Mouse (Mus musculus): ENCODE data around the gene Mrpl20. TPM values are rescaled to one million over a fixed set of nuclear protein-coding genes. Genes with fewer than 3 reads are reported as not detected.

Mrpl20 gene
- total and polyA plus RNA-seq, 3 experiments: 336 to 346 TPM; not detected in 1

DNA sequence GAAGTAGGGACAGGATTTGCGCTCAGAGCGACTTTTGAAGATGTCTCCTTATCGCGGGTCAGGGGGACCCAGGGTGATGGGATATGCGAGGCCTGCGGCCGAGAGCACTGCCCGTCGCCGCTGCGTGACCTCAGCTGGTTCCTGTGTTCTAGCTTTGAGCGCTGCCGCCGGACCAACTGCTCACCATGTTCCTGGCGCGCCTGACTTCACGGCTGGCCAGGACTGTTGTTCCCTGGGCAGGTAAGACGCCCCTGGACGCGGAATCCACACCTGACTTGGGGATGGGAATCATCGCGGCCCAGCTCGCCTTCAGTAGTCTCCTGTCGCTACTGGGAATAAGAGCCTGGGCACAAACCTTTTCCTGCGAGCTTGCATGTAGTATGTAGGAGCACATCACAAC lies 29.2 kb downstream of the Mrpl20 start:
- TF ChIP-seq EP300 (IDR thresholded peaks at IDR 0.05; ENCODE audit: low read depth in 1 of 2, low read length in 2 of 2) (no peak), GABPA (IDR thresholded peaks at IDR 0.05; ENCODE audit: low read depth, low read length) (no peak), CTCF (IDR thresholded peaks at IDR 0.05 in 2 of 3, conservative IDR thresholded peaks at IDR 0.05 in 1 of 3; ENCODE audit: control insufficient read depth in 1 of 3, insufficient read depth in 1 of 3, low read depth in 2 of 3, low read length in 3 of 3, poor library complexity in 1 of 3, severe bottlenecking in 1 of 3) (no peak), MYB (IDR thresholded peaks at IDR 0.05; ENCODE audit: low read depth, low read length) (no peak), MYC (IDR thresholded peaks at IDR 0.05; ENCODE audit: low read depth, low read length) (no peak), ZMIZ1 (IDR thresholded peaks at IDR 0.05; ENCODE audit: low read depth, low read length) (no peak), POLR2AphosphoS5 (IDR thresholded peaks at IDR 0.05; ENCODE audit: borderline replicate concordance, low read depth, low read length) (no peak), CHD1 (IDR thresholded peaks at IDR 0.05; ENCODE audit: low read depth, low read length) (no peak), ZNF384 (IDR thresholded peaks at IDR 0.05; ENCODE audit: low read depth, low read length) (no peak), UBTF (IDR thresholded peaks at IDR 0.05; ENCODE audit: borderline replicate concordance, insufficient read depth, low read depth, low read length) (no peak), HCFC1 (IDR thresholded peaks at IDR 0.05; ENCODE audit: low read depth, low read length) (no peak)
- H3K4me3 ChIP-seq (ENCODE audit: control insufficient read depth in 1 of 2, insufficient read depth in 1 of 2, low read depth in 2 of 2, low read length in 2 of 2): peak overlapping the region; percentile 69 to 90
- H3K79me2 ChIP-seq (ENCODE audit: control insufficient read depth, insufficient read depth, low read length, poor library complexity): peaks cover 15% of the 10 kb centered on the region
- no peaks in the 10 kb centered on the region for H3K9me3 ChIP-seq (replicated peaks; ENCODE audit: insufficient read depth, low read length)
- H3K27me3 ChIP-seq (ENCODE audit: control insufficient read depth in 1 of 2, insufficient read depth in 2 of 2, low read length in 2 of 2): no peaks in the 10 kb centered on the region
- no peak for DNase-seq (ENCODE audit: low read depth, low spot score)
- H3K9ac ChIP-seq (ENCODE audit: control insufficient read depth, low read depth, low read length, poor library complexity, severe bottlenecking): peak overlapping the region; percentile 88
- peak overlapping the region; percentile 71 for H3K27ac ChIP-seq (ENCODE audit: control insufficient read depth, low read depth, low read length)
- H3K36me3 ChIP-seq (ENCODE audit: control insufficient read depth in 1 of 2, insufficient read depth in 2 of 2, low read length in 2 of 2): peaks cover 0 to 7% of the 10 kb centered on the region in 2 experiments; a peak in 2 of 4 replicates
- peaks cover 0 to 10% of the 10 kb centered on the region in 2 experiments; a peak in 1 of 4 replicates for H3K4me1 ChIP-seq (ENCODE audit: control insufficient read depth in 1 of 2, insufficient read depth in 2 of 2, low read length in 2 of 2)

DNA sequence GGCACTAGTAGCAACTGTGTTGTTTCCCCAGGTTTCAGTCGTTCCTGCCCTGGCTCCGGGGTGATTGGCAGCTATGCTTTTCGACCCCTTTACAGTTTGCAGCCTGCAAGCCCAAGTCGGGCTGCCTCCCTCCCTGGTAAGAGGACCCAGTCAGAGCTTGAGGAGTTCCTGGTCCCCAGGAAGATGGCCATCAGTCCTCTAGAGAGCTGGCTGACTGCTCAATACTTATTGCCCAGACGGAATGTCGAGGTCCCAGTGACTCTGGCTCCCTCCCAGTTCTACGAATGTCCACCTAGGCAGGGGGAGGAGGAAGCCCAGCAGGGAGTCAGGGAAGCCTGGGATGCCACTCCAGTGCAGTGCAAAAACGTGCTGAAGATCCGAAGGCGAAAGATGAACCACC lies 29.6 kb downstream of the Mrpl20 start:
- no peak for DNase-seq (ENCODE audit: low read depth, low spot score)
- Histone ChIP-seq H3K9ac (ENCODE audit: control insufficient read depth, low read depth, low read length, poor library complexity, severe bottlenecking) (peak overlapping the region; percentile 88), H3K27ac (ENCODE audit: control insufficient read depth, low read depth, low read length) (no peak overlapping the region), H3K27me3 (ENCODE audit: control insufficient read depth in 1 of 2, insufficient read depth in 2 of 2, low read length in 2 of 2) (no peaks in the 10 kb centered on the region), H3K4me1 (ENCODE audit: control insufficient read depth in 1 of 2, insufficient read depth in 2 of 2, low read length in 2 of 2) (peaks cover 0 to 10% of the 10 kb centered on the region in 2 experiments; a peak in 1 of 4 replicates), H3K9me3 (replicated peaks; ENCODE audit: insufficient read depth, low read length) (no peaks in the 10 kb centered on the region), H3K4me3 (ENCODE audit: control insufficient read depth in 1 of 2, insufficient read depth in 1 of 2, low read depth in 2 of 2, low read length in 2 of 2) (peak overlapping the region; percentile 69 to 90), H3K36me3 (ENCODE audit: control insufficient read depth in 1 of 2, insufficient read depth in 2 of 2, low read length in 2 of 2) (peaks cover 0 to 7% of the 10 kb centered on the region in 2 experiments; a peak in 2 of 4 replicates), H3K79me2 (ENCODE audit: control insufficient read depth, insufficient read depth, low read length, poor library complexity) (peaks cover 15% of the 10 kb centered on the region)
- TF ChIP-seq POLR2A (IDR thresholded peaks at IDR 0.05; ENCODE audit: control insufficient read depth in 1 of 2, insufficient read depth in 1 of 2, low read depth in 1 of 2, low read length in 2 of 2, poor library complexity in 1 of 2) (0 out of 4 replicates have a peak, but pooled peaks of 1 of the 2 experiments have one; percentile 4), MEF2A (IDR thresholded peaks at IDR 0.05; ENCODE audit: extremely low read depth, insufficient replicate concordance, low read depth, low read length, poor library complexity, severe bottlenecking) (no peak)

DNA sequence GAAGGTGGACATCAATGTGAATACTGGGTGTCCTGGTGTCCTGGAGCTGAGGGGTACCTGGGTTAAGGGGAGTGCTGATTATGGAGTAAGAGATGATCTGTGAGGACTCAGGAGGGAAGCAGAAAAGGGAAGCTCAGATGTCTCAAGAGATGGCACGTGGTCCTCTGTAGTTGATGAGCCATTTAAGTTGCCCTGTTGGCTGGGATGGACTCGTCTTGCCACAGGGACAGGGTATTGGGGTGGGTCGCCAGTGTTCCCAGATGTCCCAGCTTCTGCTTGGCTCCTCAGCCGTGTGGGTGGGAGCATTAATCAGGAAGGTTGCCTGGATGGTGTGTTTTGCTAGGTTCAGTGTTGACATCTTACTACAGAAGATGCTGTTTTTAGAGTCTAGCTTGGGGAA lies 30.6 kb downstream of the Mrpl20 start:
- no peak for TF ChIP-seq EP300 (IDR thresholded peaks at IDR 0.05; ENCODE audit: low read depth in 1 of 2, low read length in 2 of 2)
- TF ChIP-seq POLR2AphosphoS2 (IDR thresholded peaks at IDR 0.05; ENCODE audit: low read length): no peak
- TF ChIP-seq GATA1 (IDR thresholded peaks at IDR 0.05; ENCODE audit: low read depth, low read length): no peak
- TF ChIP-seq ELF1 (IDR thresholded peaks at IDR 0.05; ENCODE audit: low read depth, low read length): no peak
- TF ChIP-seq ZC3H11A (IDR thresholded peaks at IDR 0.05; ENCODE audit: low read depth, low read length): no peak
- TF ChIP-seq ZMIZ1 (IDR thresholded peaks at IDR 0.05; ENCODE audit: low read depth, low read length): no peak
- no peak for TF ChIP-seq TBP (IDR thresholded peaks at IDR 0.05; ENCODE audit: low read depth, low read length)
- TF ChIP-seq NRF1 (IDR thresholded peaks at IDR 0.05; ENCODE audit: insufficient read depth, low read depth, low read length, poor library complexity, severe bottlenecking): no peak
- Histone ChIP-seq H3K4me3 (ENCODE audit: control insufficient read depth in 1 of 2, insufficient read depth in 1 of 2, low read depth in 2 of 2, low read length in 2 of 2) (no peak overlapping the region), H3K4me1 (ENCODE audit: control insufficient read depth in 1 of 2, insufficient read depth in 2 of 2, low read length in 2 of 2) (peaks cover 0 to 10% of the 10 kb centered on the region in 2 experiments; a peak in 1 of 4 replicates), H3K9me3 (replicated peaks; ENCODE audit: insufficient read depth, low read length) (no peaks in the 10 kb centered on the region), H3K9ac (ENCODE audit: control insufficient read depth, low read depth, low read length, poor library complexity, severe bottlenecking) (no peak overlapping the region), H3K27me3 (ENCODE audit: control insufficient read depth in 1 of 2, insufficient read depth in 2 of 2, low read length in 2 of 2) (no peaks in the 10 kb centered on the region), H3K27ac (ENCODE audit: control insufficient read depth, low read depth, low read length) (no peak overlapping the region), H3K79me2 (ENCODE audit: control insufficient read depth, insufficient read depth, low read length, poor library complexity) (peaks cover 15% of the 10 kb centered on the region), H3K36me3 (ENCODE audit: control insufficient read depth in 1 of 2, insufficient read depth in 2 of 2, low read length in 2 of 2) (peaks cover 0 to 7% of the 10 kb centered on the region in 2 experiments; a peak in 2 of 4 replicates)
- no peak for DNase-seq (ENCODE audit: low read depth, low spot score)

Data from MEL (cell line).